Mouse (Mus musculus) kidney, adult 8-10 months (tissue): ENCODE measurements around the gene AC109138.7.

Source experiments
- DNase-seq, 2 experiments: peaks; one replicate each; pipeline ENCODE4 v3.0.0; 2022

Gene AC109138.7

DNA sequence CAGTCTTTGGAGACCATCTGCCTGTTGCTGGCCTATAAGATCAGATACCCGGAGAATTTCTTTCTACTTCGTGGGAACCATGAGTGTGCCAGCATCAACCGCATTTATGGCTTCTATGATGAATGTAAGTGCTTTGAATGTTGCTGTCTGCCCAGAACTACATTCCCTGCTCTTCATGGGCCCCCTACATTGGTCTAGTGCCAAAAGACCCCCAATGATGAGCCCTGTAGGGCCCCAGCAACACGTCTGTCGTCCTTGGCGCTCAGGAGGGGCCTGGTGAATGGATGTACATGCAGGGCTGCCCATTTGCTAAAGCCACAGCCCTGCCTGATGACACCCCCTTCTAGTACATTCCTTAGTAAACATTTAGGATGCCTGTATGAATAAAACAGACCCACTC is 21.0 kb upstream of the AC109138.7 start:
- no peak for DNase-seq

DNA sequence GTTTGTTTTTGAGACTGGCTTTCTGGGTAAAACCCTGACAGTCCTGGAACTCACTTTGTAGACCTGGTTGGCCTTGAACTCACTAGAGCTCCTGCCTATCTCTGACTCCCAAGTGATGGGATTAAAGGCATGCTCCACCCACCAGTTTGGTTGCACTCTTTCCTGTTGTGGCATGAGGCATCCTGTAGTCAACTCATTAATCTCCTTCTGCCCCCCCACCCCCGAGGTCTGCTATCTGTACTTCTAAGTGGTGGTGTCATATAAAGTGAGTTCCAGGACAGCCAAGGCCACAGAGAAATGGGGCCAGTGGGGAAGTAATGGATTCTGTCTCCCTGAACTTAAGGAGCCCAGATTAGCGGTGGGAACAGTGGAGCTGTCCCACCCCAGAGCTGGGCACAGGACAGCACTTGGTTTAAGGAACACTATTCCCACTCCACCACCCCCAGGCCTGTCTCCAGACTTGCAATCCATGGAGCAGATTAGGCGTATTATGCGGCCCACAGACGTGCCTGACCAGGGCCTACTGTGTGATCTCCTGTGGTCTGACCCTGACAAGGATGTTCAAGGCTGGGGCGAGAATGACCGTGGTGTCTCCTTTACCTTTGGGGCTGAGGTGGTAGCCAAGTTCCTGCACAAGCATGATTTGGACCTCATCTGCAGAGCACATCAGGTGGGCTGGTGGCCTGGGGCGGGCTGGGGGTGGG is 20.0 kb upstream of the AC109138.7 start:
- no peak for DNase-seq

DNA sequence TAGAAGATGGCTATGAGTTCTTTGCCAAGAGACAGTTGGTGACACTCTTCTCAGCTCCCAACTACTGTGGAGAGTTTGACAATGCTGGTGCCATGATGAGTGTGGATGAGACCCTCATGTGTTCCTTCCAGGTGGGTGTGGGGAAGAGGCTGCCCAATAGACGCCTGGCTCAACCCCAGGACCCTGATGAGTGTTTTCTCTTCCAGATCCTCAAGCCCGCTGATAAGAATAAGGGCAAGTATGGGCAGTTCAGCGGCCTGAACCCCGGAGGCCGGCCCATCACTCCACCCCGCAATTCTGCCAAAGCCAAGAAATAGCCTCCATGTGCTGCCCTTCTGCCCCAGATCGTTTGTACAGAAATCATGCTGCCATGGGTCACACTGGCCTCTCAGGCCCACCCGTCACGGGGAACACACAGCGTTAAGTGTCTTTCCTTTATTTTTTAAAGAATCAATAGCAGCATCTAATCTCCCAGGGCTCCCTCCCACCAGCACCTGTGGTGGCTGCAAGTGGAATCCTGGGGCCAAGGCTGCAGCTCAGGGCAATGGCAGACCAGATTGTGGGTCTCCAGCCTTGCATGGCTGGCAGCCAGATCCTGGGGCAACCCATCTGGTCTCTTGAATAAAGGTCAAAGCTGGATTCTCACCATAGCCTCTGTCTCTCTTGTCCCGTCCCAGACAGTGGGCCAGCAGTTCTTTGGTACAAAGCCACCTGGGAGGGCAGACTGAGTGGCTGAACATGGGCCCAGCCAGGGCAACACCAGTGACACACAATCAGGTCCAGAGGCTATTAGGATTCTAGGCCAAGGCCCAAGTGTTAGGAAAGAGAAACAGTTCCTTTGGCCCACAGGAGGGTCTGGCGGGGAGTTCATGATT is 19.1 kb upstream of the AC109138.7 start:
- DNase-seq: no peak

DNA sequence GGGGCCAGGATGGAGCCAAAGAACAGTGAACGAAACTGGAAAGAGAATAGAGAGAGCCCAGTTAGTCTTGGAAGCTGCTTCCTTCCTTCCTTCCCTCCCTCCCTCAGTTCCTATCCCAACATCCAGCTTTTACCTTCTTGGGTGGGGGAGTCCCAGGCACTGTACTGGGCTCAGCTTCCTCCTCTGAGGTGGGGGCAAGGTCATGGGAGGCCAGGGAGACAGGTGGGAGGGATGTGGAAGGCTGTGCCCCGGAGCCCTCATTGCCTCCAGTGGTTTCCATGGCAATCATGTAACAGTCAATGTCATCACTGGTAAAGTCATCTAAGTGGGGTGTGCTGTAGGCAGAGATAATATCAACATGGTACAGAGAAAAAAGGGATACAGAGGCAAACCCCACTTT is 18.1 kb upstream of the AC109138.7 start:
- no peak for DNase-seq

DNA sequence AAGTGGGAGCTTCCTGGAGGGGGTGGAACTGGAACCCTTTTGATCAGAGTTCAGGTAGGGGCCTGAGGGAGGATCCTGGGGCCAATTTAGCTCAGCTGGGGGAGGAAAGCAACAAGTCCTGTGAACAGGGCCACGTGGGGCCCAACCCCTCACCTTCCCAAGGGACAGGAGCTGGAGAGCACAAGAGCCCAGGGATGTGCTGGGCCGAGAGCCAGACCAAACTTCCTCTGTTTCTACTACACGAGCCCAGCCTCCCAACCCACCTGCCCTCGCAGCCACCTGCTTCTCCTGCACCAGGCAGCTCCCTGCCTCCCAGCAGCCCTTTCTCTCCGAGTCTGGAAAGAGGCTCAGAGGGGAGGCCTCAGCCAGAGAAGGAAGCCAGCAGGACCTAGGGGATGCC is 17.6 kb upstream of the AC109138.7 start:
- no peak for DNase-seq

DNA sequence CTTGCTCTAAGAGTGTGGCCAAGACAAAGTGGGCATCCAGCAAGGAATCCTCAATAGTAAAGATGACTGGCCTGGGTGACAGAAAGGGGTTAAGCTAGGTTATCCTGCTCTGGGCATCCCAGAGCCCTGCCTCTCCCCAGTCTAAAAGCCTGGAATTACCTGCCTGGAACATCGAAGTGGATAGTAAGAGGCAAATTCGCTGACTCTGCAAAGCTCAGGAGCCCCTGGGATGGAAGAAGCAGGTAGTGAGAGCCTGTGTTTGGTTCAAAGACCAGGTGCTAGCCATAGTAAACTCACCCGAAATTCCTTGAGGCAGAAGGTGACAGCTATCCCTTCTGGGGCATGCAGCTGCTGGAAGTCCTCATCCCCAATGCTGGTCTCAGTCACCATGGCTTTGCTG is 17.0 kb upstream of the AC109138.7 start:
- DNase-seq: no peak

DNA sequence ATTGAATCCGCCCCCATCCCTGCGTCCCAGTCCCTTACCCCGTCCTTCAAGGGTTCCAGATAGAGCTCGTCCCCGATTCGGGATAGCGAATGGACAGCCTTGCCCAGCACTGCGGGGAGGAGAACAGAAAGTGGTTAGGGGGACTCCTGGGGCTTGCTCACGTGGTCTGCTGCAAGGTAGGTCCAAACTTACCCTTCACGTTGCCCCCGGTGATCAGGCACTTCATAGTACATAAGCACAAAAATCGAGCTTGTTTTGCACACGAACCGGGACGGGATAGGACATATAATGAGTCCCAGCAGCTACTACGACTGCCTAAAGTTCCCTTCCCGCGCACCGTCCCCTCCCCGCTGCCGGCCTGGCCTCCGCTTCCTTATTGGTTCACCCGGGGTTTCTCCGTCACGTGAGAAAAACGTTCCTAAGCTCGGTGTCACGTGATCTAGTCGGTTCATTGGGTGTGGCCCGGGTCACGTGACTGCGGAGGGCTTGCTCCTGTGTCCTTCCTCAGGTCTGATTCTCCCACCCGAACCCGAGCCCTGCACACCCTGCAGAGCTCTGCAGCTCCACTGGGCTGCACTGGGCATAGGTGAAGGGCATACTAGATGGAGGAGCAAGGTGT is 12.8 kb upstream of the AC109138.7 start, which contains the start of gene Rad9a:
Gene Rad9a (minus strand): TSS at position 372 of the 619 bp plus-strand sequence.
- DNase-seq: peak; percentile 98

DNA sequence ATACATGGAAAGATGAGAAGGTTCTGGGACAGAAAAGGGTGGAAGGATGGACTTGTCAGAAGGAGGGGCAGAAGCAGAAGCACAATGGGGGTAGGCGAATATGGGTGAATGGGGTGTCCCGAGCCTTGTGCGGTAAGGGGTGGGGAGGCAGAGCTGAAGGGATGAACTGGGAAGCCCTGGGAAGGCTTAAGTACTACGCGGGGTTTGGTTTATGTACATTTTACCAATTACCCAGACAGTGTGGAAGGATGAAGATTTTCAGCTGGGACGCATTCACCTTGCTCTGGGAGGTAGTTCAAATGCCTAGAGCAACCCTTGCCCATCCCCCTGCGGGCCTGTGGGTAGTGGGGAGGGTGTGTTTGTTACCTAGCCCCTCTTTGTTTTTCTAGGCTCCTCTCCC is 12.0 kb upstream of the AC109138.7 start:
- DNase-seq: no peak

DNA sequence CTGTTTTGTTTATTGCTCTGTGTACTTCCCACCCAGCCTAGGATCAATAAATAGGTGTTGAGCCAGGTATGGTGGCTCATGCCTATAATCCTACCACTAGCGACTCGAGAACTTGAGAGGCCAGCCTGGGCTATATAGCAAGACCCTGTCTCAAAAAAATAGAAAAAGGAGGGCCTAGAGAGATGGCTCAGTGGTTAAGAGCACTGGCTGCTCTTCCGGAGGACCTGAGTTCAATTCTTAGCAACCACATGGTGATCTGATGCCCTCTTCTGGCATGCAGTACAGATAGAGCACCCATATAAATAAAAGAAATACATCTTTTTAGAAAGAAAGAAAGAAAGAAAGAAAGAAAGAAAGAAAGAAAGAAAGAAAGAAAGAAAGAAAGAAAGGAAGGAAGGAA is 11.0 kb upstream of the AC109138.7 start:
- no peak for DNase-seq

DNA sequence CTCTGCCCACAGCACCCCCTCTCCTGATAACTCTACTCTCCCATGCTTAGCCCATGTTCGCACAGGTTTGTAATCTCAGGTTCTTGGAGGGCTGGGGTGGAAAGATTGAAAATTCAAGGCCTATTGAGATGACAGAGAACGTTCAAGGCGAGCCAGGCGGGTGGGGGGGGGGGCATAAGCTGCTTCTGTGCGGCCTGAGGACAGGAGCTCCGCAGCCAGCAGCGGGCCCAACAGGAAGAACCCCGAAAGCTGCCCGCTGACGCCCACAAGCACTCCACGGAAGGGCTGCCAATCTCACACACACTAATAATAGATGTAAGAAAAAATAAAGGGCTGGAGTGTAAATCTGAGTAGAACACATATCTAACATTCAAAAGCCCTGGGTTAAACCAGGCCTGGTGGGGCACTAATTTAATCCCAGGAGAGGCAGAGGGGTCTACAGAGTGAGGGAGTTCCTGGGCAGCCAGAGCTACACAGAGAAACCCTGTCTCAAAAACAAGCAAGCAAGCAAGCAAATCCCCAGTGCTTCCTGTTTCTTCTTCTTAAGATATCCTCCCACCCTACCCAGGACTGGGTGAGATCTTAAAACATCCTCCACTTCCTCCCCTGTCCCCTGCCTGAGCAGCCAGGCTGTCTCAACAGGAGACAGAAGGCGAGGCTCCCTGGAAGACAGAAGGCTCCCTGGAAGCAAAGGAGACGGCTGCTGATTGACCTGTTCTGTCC is 10.4 kb upstream of the AC109138.7 start:
- no peak for DNase-seq

DNA sequence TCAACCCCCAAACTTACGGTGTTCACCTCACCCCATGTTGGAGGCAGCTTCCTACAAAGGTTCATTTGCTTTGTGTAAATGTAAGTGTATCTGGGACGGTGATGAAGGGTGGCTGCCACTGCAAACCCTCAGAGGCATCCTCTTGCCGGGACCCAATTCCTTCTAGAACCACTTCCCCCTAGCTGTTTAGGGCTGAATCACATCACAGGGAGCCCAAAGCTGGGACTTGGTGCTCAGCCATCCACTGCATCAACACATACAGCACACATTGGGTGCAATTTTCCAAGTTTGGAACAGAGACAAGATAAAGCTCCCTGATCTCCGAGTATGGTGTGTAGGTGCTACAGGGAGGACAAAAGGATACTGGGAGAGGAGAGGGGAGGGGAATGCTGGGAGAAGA is 9.3 kb upstream of the AC109138.7 start:
- no peak for DNase-seq

DNA sequence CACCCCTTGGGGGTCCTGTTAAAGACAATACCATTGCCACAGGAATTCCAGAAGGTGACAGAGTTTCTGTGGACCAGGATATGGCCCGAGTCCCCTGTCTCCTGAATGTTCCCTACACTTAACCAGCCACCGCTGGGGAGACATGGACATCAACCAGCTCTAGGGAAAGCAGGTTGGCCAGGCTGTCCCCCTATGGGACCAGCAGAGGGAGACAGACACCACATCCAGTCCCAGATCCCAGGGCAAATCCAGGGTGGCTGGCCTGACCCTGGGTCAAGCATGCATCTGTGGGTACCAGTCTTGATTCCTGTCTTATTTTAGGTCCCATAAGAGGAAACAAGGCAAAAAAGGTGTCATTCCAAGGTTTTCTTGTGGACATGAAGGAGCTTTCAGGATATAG is 7.2 kb upstream of the AC109138.7 start:
- peak; percentile 73 to 85 for DNase-seq

DNA sequence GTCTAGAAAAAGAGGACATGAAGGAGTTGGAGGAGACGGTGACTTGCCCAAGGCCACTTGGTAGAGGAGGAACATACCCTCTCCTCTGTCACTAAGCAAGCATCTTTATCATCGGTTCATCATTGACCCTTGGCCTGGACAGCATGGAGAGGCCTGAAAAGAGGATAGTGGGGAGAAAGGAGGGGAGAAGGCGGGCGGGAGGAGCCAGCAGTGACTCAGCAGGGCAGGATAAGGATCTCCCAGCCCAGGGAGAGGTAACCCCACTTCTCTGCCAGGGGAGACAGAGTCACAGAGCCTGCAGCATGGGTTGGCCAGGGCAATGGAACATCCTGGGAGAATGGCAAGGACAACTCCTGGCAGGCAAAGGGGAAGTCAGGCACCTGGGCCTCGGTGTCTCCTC is 5.6 kb upstream of the AC109138.7 start:
- DNase-seq: no peak

DNA sequence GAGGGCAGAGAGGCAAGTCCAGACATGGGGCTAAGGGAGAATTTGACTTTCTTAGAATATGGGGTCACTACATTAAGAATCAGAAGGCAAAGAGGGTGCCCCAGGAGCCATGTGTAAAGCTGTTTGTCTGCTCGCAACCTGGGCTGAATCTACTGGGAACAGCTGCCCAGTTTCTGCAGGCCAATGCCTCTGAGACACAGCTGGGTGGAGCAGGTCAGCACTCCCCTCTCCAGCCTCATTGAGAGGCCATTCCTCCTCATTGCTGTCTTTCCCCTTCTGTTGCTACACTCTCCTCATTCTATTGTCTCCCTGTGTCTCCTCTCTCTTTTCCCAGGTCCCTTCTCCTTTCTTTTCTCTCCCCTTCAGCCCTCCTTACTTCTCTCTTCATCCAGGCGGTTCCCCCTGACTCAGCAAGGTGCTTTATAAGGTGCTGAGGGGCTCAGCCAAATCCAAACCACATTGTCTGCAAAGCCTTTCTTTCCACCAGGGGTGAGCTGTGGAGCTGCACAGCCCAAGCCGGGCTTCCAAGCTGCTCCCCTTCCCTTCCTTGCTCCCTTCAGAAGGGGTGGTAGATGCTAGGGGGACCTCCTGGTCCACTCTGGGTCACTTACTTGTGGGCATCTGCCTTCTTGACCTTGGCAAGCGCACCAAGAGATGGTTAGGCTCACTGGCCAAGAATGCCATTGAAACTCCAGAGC is 2.1 kb upstream of the AC109138.7 start:
- no peak for DNase-seq

DNA sequence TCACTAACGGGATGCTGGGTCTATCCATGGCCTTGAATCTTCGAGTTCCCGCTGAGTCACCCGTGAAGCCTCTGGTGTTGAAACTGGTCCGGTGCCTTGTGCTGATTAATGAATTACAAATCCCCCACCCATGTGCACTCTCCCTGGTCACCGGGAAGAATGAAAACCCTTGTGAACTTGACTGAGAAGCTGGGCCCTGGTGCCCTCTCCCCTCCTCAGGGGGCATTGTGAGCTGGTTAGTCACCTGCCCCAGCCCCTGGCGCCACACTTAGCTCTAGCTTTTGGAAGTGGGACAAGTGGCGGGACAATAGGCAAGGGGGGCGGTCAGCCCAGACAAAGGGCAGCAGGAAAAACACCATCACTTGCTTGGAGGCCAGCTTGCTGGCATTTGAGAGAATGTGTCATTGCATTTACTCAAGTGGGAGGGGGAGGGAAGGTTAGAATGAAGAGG is 608 bp upstream of the AC109138.7 start:
- peak; percentile 66 to 74 for DNase-seq

DNA sequence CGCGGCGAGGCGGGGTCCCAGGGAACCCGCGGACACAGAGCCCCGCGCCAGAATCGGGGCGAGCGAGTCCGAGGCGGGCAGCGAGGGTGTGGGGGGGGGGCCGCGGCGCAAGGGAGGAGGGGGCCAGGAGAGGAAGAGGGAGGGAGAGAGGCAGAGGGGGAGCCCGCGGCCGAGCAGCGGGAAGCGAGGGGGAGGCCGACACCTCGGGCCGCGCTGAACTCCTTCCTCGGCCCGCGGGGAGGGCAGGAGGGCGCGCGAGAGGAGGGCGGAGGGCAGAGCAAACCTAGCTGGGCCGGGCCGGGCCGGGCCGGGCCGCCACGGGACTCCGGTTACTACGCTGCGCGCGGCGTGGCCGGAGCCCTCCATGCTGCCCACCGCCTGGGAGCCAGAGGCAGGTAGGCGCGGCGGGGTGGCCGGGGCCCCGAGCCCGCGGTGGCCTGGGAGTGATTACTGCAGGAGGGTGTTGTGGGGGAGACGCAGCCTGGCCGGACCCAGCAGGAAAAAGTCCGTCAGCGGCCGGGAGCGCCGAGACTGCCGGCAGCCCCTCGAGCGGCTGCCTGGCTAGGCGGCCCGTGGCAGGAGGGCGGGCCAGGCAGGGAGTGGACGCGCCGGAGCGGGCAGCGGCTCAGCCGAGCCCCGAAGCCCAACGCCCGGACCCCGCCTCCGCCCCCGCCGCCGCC is 754 bp downstream of the AC109138.7 start:
- no peak for DNase-seq

DNA sequence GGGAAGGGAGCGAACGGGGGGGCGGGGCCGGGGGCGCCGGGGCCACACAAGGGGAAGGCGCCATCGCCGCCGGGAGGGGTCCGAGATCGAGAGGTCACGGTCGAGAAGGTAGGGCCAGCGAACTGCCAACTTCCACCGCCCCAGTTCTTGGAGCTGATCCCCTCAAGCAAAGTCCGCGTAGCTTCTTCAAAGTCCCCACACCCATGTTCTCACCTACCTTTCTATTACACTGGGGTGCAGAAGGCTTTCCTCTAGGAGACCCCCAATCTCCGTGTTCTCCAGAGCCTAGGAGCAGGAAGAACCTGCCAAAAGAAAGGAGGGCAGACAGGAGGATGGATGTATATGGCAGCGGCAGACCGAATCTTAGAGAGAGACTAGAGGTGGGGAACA is 1.3 kb downstream of the AC109138.7 start:
- no peak for DNase-seq

DNA sequence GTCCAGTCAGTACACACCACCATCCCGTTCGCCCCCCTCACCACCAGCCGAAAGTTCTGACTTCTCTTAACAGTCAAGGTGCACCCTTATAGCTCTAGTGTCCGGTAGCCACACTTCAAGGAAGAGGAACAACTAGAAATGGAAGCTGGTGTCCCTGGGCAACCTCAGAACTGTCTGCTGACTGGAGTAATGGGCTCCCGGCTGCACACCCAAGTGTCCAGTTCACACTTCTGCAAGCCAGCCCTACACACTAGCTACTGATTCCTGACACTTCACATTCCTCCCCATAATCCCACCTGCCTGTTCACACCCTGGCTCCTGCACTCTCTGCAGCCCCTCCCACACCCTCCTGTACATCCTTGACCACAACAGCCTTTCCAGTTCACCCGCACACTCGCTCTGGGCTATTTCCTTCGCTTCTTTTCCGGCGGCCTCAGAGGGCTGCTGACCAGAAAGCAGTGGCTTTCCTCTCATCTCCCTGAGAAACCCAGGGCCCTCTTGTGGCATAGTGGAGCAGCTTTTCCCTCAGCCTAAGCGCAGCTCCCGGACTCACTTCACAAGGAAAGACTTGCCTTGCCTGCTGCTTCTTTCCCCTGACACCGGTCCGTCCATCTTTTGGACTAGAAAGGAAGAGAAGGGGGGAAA is 2.0 kb downstream of the AC109138.7 start:
- no peak for DNase-seq

DNA sequence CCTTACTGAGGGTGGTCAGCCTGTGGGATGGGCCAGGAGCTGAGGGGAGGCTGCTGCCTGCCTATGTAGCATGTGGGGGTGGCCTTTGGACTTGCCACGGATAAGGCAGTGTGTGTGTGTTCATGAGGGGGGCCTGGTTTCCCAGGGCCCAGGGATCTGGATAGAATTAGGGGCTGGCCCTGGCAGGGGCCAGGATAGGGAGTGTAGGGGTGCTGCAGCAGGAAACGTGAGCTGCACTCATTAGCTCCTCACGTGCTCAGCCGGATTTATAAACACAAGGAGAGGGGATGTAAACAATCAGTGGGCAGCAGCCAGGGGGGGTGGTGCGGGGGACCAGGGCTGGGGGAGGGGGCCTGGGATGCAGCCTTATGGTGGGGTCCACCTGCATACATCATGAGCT is 3.0 kb downstream of the AC109138.7 start:
- no peak for DNase-seq

DNA sequence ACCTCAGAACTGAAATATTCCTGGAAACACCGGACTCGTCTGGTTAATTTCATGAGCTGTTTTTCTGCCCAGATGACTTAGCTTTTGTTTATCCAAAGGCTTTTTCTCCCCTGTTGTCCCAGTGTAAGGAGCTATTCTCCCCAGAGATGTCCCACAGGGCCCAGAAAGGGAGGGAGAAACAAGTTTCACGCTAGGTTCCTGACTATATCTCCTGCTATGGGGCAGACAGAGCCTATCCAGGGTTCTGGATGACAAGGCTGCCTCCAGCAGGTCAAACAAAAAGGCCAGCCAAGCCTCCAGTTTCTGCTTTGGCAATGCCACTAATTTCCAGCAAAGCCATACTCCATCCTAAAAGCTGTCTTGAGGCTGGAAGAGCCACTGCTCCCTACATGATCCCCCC is 3.7 kb downstream of the AC109138.7 start:
- DNase-seq: no peak

DNA sequence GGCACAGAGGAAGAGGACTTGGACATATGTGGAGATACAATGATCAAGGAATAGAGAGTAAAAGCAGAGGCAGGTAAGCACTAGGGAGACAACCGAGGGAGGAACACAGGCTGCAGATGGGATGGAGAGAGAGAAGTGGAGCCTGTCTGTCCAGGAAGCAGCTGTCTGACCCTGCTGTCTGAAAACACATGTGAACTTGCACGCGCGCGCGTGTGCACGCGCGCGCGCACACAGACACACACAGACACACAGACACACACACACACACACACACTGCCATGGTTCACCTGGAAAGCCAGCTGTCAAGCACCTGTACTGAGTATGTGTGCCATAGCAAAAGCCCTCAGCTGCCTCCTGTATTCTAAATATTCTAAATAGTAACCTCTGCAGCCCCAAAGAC is 4.1 kb downstream of the AC109138.7 start:
- DNase-seq: no peak
